Mouse (Mus musculus) forebrain, embryonic 11.5 days (tissue): ENCODE data around the gene Apba1. TPM values are rescaled to one million over a fixed set of nuclear protein-coding genes. Genes with fewer than 3 reads are reported as not detected.
A peak's percentile ranks its signal among the peaks of the same experiment; 100 is the strongest.

ENCODE experiments used
- ATAC-seq: fragments of 200-750 bp; cut with Nextera tagmentation; replicated peaks from 2 replicates; pipeline ENCODE4 v1.8.0; 2017; ENCODE audit warnings: moderate TSS enrichment; ENCODE audit not compliant: low FRiP score
- DNase-seq: peaks from one replicate; pipeline ENCODE4 v3.0.0-alpha.2; 2017; ENCODE audit warnings: low spot score
- H3K27ac ChIP-seq: fragments of 300-500 bp; sonication (generic); 2 replicates; pipeline ENCODE4 v1.5.1; 2014; ENCODE audit warnings: low read depth, low read length
- H3K27me3 ChIP-seq: fragments of 300-500 bp; sonication (generic); 2 replicates; pipeline ENCODE4 v1.6.1; 2014; ENCODE audit warnings: mild to moderate bottlenecking, low read length, mixed read lengths; ENCODE audit not compliant: control insufficient read depth, insufficient read depth
- H3K36me3 ChIP-seq: fragments of 300-500 bp; sonication (generic); 2 replicates; pipeline ENCODE4 v1.6.1; 2014; ENCODE audit warnings: mild to moderate bottlenecking, low read length, moderate library complexity, mixed read lengths; ENCODE audit not compliant: control insufficient read depth, insufficient read depth
- H3K4me1 ChIP-seq: fragments of 300-500 bp; sonication (generic); replicated peaks from 2 replicates; pipeline ENCODE4 v1.6.1; 2014; ENCODE audit warnings: low read length, mixed read lengths; ENCODE audit not compliant: control insufficient read depth, insufficient read depth
- H3K4me2 ChIP-seq: fragments of 300-500 bp; sonication (generic); 2 replicates; pipeline ENCODE4 v1.6.1; 2014; ENCODE audit warnings: low read depth, mild to moderate bottlenecking, low read length, moderate library complexity, mixed read lengths; ENCODE audit not compliant: severe bottlenecking
- H3K4me3 ChIP-seq: fragments of 300-500 bp; sonication (generic); 2 replicates; pipeline ENCODE4 v1.5.1; 2014; ENCODE audit warnings: low read depth, low read length
- H3K9ac ChIP-seq: fragments of 300-500 bp; sonication (generic); 2 replicates; pipeline ENCODE4 v1.6.1; 2014; ENCODE audit warnings: low read length
- H3K9me3 ChIP-seq: fragments of 300-500 bp; sonication (generic); 2 replicates; pipeline ENCODE4 v1.6.1; 2016; ENCODE audit warnings: low read length, mixed read lengths; ENCODE audit not compliant: control insufficient read depth
- WGBS: fragments of 180-500 bp; shearing (Covaris S2); extraction: QIAGEN DNeasy Blood & Tissue Kit; methylation state at CpG from one replicate; pipeline ENCODE4 v1.1.7; 2014; 5-methylcytosine and 5-hydroxymethylcytosine counted together
- polyA plus RNA-seq: library from polyadenylated mRNA; unstranded; fragments of >200 nt; fragmentation: Nextera tagmentation; extraction: Ambion mirVana; gene quantifications from 2 replicates; pipeline ENCODE4 v1.2.1, GENCODE M21; 2014

Gene Apba1
- polyA plus RNA-seq, 1 experiment from 2014 or later: 0.92 TPM

DNA sequence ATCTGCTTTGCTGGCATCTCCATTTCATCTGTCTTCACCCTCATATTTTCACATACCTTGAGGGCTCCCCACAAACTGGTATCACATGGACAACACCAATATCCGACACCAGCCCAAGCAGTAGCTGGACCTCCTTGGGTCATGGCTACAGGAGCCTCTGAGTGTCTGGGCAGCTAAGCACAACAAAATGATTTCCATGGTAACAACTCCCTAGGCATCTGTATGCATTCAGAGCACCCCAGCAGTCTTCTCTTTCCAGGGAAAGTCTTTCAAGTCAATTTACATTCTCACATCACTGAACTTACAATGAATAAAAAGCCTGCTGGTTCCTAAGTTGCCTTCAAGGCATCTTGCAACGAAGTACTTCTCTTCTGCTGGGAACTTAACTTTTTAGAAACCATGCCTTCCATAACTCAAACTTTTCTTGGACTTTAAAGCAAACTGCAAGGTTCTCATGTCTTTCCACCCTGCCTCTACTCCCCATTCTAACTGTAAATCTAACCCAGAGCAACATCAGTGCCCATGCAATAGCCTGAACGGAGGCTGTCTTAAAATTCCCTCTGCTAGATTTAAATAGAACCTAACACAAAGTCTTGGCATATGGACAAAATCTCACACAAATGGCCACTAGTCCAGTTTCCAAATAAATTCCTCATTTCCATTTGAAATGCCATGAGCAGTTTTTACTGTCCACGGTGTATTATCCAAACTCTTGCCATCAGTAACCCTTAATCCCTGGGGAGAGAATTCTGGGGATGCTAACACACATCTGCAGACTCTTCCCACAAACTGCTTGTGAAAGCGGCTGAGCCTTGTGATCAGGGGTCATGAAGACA is 160.9 kb downstream of the Apba1 start:
- no peak overlapping the region for H3K4me2 ChIP-seq
- DNase-seq: no peak

DNA sequence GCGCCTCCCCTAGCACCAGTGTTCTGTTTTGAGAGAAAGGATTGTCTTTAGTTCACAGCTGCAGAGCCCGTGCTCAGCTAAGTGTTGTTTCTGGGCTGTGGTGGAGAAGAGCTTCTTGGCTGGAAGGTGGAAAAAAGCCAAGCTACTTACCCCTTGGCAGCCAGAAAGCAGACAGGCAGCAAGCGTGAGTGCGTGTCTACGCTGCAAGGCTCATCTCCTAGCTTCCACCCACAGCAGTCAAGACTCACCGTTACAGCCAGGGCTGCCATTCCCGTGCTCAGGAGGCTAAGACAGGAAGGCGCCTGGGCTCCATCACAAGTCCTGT is 161.5 kb downstream of the Apba1 start:
- H3K4me3 ChIP-seq: no peak overlapping the region
- DNase-seq (no peak), ATAC-seq (no peak)
- no peaks in the 10 kb centered on the region for H3K27me3 ChIP-seq
- H3K9me3 ChIP-seq: no peaks in the 10 kb centered on the region
- H3K4me2 ChIP-seq: no peak overlapping the region
- no peak overlapping the region for H3K27ac ChIP-seq
- H3K36me3 ChIP-seq: no peaks in the 10 kb centered on the region
- WGBS: 72% methylated on average over 8 of the region's 8 CpGs
- no peak overlapping the region for H3K9ac ChIP-seq
- peaks cover 8% of the 10 kb centered on the region for H3K4me1 ChIP-seq

More for the DNA sequence above, 160.9 kb downstream of the Apba1 start:
- no peak overlapping the region for H3K4me3 ChIP-seq
- no peaks in the 10 kb centered on the region for H3K27me3 ChIP-seq
- no peak overlapping the region for H3K9ac ChIP-seq
- peaks cover 8% of the 10 kb centered on the region for H3K4me1 ChIP-seq
- 39% methylated on average over 5 of the region's 5 CpGs for WGBS
- H3K36me3 ChIP-seq: no peaks in the 10 kb centered on the region
- H3K9me3 ChIP-seq: no peaks in the 10 kb centered on the region
- ATAC-seq: peak; percentile 66; the same call in 1 of the 2 replicates
- H3K27ac ChIP-seq: no peak overlapping the region

DNA sequence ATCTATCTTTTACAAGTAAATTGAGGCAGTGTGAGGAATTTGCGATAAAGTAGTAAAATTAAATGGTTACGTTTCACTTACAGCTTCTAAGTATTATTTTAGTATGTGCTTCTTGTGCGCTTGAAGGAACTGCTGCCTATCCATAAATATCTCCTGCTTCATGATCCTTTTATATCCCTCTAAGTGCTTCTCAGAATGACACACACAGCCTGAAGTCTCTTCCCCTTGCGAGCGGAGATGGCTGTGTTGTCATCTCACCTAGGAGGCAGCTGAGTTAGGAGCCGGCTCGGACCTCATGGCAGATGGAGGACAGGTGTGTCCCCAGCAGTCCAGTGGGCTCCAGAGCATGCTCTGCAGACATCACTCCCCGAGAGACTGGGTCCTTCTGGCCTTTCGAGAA is 163.9 kb downstream of the Apba1 start:
- WGBS: 94% methylated on average over 9 of the region's 9 CpGs
- H3K9me3 ChIP-seq: no peaks in the 10 kb centered on the region
- H3K27me3 ChIP-seq: no peaks in the 10 kb centered on the region
- ATAC-seq (no peak), DNase-seq (no peak)
- no peak overlapping the region for H3K4me3 ChIP-seq
- no peaks in the 10 kb centered on the region for H3K36me3 ChIP-seq
- no peak overlapping the region for H3K4me2 ChIP-seq
- H3K4me1 ChIP-seq: peaks cover 8% of the 10 kb centered on the region
- no peak overlapping the region for H3K9ac ChIP-seq
- no peak overlapping the region for H3K27ac ChIP-seq

DNA sequence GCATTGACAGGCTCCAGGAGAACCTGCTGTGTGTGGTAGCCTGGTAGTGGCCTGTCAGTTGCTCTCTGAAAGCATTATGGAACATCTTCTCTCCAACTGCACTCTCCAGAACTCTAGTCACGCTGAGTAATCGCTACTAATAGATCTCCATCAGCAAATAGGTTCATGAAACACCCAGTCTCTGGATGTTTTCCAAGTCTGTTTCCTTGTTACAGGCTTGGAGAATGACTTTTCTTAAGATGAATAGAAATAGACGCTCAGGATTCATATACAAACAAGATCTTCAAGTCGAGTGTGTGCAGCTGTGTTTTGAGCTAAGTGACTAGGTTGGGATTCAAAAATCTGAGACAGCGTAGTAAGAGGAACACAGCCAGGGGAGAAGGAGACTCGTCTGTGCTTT is 165.4 kb downstream of the Apba1 start:
- H3K27me3 ChIP-seq: no peaks in the 10 kb centered on the region
- H3K36me3 ChIP-seq: no peaks in the 10 kb centered on the region
- H3K4me2 ChIP-seq: no peak overlapping the region
- 84% methylated on average over 6 of the region's 6 CpGs for WGBS
- H3K4me1 ChIP-seq: peaks cover 3% of the 10 kb centered on the region
- no peak overlapping the region for H3K4me3 ChIP-seq
- ATAC-seq: no peak
- H3K27ac ChIP-seq: no peak overlapping the region
- no peaks in the 10 kb centered on the region for H3K9me3 ChIP-seq
- H3K9ac ChIP-seq: no peak overlapping the region
- DNase-seq: no peak

DNA sequence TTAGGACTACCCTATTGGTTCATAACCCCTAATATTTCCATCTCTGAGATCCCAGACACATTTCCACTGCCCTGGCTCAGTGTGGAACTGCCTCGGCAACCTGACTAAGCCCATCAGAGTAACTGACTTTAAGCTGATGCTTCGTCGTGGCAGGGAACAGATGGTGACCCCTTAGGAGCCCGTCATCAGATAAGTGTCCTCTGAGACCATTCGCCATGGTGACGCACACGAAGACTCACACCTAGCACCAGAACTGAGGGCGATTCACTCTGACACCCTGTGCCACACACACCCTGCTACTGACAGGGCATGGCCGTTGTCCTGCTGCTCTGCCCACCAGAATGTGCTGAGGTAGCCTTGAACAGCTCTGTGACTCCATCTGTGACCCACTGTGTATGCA is 166.1 kb downstream of the Apba1 start:
- Histone ChIP-seq H3K27me3 (no peaks in the 10 kb centered on the region), H3K4me3 (no peak overlapping the region), H3K27ac (no peak overlapping the region), H3K4me2 (no peak overlapping the region), H3K9ac (no peak overlapping the region), H3K4me1 (no peaks in the 10 kb centered on the region), H3K9me3 (no peaks in the 10 kb centered on the region), H3K36me3 (no peaks in the 10 kb centered on the region)
- 89% methylated on average over 9 of the region's 9 CpGs for WGBS
- ATAC-seq: no peak
- no peak for DNase-seq

DNA sequence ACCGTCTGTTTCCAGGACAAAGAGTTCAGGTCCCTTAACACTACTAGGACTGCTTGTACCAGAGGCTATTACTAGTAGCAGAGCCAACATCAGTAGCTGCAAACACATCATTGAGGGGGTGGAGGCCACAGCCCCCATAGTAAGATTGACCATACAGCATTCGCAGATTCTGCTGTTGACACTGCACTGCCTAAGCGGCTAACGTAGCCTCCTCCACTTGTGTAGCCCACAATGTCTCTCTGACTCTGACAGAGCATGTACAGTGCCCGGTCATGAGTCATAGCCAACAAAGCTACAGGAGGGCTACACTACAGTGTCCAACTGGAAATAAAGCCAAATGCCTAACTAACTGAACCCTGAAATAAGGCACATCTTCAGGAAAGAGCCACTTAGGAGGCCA is 166.9 kb downstream of the Apba1 start:
- H3K27me3 ChIP-seq: no peaks in the 10 kb centered on the region
- H3K9me3 ChIP-seq: no peaks in the 10 kb centered on the region
- H3K9ac ChIP-seq: no peak overlapping the region
- no peaks in the 10 kb centered on the region for H3K36me3 ChIP-seq
- no peak overlapping the region for H3K27ac ChIP-seq
- 96% methylated on average over 5 of the region's 5 CpGs for WGBS
- no peak overlapping the region for H3K4me2 ChIP-seq
- no peak for DNase-seq
- no peak for ATAC-seq
- H3K4me1 ChIP-seq: no peaks in the 10 kb centered on the region
- no peak overlapping the region for H3K4me3 ChIP-seq

DNA sequence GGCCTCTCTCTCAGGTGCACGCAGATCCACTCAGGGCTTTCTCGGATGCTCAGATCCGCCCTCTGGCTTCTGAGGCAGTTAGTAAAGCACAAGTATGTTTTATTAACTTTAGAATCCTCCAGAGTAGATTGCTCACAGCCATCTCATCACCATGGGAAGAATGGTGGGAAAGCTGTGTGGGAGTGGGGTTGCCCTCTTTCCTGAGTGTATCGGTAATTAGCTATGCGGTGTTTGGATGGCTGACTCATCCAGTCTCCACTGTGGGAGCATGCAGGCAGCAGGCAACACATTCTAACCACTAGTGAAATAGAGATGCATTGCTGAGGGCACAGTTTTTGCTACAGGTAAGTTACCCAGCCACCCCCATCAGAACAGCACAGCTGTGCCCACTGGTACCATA is 172.1 kb downstream of the Apba1 start:
- Histone ChIP-seq H3K36me3 (no peaks in the 10 kb centered on the region), H3K27me3 (no peaks in the 10 kb centered on the region), H3K4me3 (no peak overlapping the region), H3K4me1 (no peaks in the 10 kb centered on the region), H3K27ac (no peak overlapping the region), H3K4me2 (no peak overlapping the region), H3K9ac (no peak overlapping the region), H3K9me3 (peaks cover 4% of the 10 kb centered on the region; the same call in 1 of the 2 replicates)
- no peak for ATAC-seq
- WGBS: 95% methylated on average over 5 of the region's 5 CpGs
- no peak for DNase-seq

DNA sequence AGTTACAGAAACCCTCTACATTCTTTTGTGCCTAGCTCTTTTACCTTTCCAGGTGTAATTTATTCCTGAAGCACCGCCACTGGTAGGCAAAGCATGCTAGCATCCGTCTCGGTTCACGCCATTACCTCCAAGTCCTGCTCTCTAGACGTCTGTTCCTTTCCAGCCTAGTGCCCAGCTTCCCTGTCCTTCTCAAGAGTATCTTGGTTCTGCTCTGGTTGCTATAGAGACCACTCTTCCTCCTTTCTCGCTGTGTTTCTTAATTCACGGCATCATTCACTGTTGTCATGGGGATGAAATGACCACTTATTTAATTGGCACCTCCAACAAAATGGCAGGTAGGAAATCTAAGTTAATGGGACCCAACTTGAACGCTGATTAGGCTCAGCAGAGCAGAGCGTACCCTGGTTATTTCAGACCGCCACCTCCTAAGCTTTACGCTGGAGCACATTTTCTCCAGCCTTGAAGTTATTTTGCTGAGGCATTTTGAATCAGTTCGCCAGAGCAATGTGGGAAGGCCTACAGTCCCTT is 182.8 kb downstream of the Apba1 start:
- DNase-seq: no peak
- ATAC-seq: peak; percentile 76
- Histone ChIP-seq H3K27me3 (no peaks in the 10 kb centered on the region), H3K4me1 (no peaks in the 10 kb centered on the region; the same call in 1 of the 2 replicates), H3K9ac (no peak overlapping the region), H3K4me2 (no peak overlapping the region), H3K9me3 (no peaks in the 10 kb centered on the region), H3K4me3 (no peak overlapping the region), H3K27ac (no peak overlapping the region), H3K36me3 (no peaks in the 10 kb centered on the region)
- 57% methylated on average over 12 of the region's 12 CpGs for WGBS

DNA sequence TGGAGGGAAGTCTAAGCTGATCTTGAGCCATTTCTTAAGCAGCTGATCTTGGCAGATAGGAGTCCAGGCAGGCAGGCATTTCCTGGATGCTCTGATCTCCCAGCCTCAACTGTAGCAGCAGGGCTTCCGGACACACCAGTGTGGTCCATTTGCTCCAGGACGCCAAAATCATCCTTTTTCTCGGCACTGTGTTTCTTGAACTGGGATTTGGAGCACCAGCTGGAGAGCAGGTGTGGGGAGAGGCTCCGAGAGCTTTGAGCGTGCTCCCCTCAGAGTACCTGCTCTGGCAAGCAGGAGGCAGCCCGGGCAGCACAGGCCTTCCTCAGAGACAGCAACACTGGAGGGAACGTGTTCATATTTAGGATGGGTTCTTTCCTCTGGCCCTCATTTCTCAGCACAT is 184.2 kb downstream of the Apba1 start:
- no peaks in the 10 kb centered on the region for H3K27me3 ChIP-seq
- WGBS: 89% methylated on average over 7 of the region's 7 CpGs
- no peak for ATAC-seq
- H3K4me2 ChIP-seq: no peak overlapping the region
- H3K9me3 ChIP-seq: no peaks in the 10 kb centered on the region
- H3K36me3 ChIP-seq: no peaks in the 10 kb centered on the region
- no peak overlapping the region for H3K9ac ChIP-seq
- H3K4me3 ChIP-seq: no peak overlapping the region
- H3K27ac ChIP-seq: no peak overlapping the region
- DNase-seq: no peak
- peaks cover 1% of the 10 kb centered on the region; the same call in 1 of the 2 replicates for H3K4me1 ChIP-seq
